Mouse (Mus musculus) frontal cortex, postnatal 36 days (tissue): ENCODE measurements around the gene Crtc3.

Experiments used
- DNase-seq, 2 experiments: peaks; one replicate each; pipeline ENCODE4 v3.0.0; 2022; ENCODE audit warnings: low spot score in 2 of 2

The Crtc3 gene

GRCm38 (mm10) chr7:80604908-80605556 is 83.6 kb downstream of the Crtc3 start:
- DNase-seq = no peak

- DNase-seq = peak; percentile 45 to 63
These were observed 86.1 kb downstream of the Crtc3 start for GRCm38 (mm10) chr7:80602574-80602973.

GRCm38 (mm10) chr7:80598436-80598985 is 90.2 kb downstream of the Crtc3 start:
- no peak for DNase-seq

- DNase-seq = no peak
These were observed 90.8 kb downstream of the Crtc3 start for GRCm38 (mm10) chr7:80597900-80598299.

GRCm38 (mm10) chr7:80589054-80589746 is 99.5 kb downstream of the Crtc3 start:
- no peak for DNase-seq

- no peak for DNase-seq
These were observed 101.0 kb downstream of the Crtc3 start for GRCm38 (mm10) chr7:80587684-80588083.

GRCm38 (mm10) chr7:80586681-80587660 is 101.7 kb downstream of the Crtc3 start:
- DNase-seq = no peak

GRCm38 (mm10) chr7:80586161-80586560 is 102.5 kb downstream of the Crtc3 start:
- DNase-seq = no peak

GRCm38 (mm10) chr7:80585380-80585779 is 103.3 kb downstream of the Crtc3 start:
- no peak for DNase-seq

- peak; percentile 48 to 66 for DNase-seq
These were observed 104.7 kb downstream of the Crtc3 start for GRCm38 (mm10) chr7:80583981-80584380.

- no peak for DNase-seq
These were observed 105.7 kb downstream of the Crtc3 start for GRCm38 (mm10) chr7:80582821-80583451.

- no peak for DNase-seq
These were observed 108.3 kb downstream of the Crtc3 start for GRCm38 (mm10) chr7:80580368-80580767.

- DNase-seq = no peak
These were observed 111.2 kb downstream of the Crtc3 start for GRCm38 (mm10) chr7:80577417-80577980.

GRCm38 (mm10) chr7:80576626-80577025 is 112.1 kb downstream of the Crtc3 start:
- no peak for DNase-seq

- DNase-seq = no peak
These were observed 112.9 kb downstream of the Crtc3 start for GRCm38 (mm10) chr7:80575750-80576149.

- DNase-seq = no peak
These were observed 115.6 kb downstream of the Crtc3 start for GRCm38 (mm10) chr7:80573076-80573475.

GRCm38 (mm10) chr7:80567982-80568381 is 120.7 kb downstream of the Crtc3 start:
- no peak for DNase-seq

- DNase-seq = no peak
These were observed 126.7 kb downstream of the Crtc3 start for GRCm38 (mm10) chr7:80561931-80562330.

- DNase-seq = no peak
These were observed 127.4 kb downstream of the Crtc3 start for GRCm38 (mm10) chr7:80561271-80561670.

GRCm38 (mm10) chr7:80558572-80558971 is 130.1 kb downstream of the Crtc3 start:
- no peak for DNase-seq

GRCm38 (mm10) chr7:80558101-80558500 is 130.6 kb downstream of the Crtc3 start:
- DNase-seq = no peak
